Mouse (Mus musculus): ENCODE data around the gene Ubap2. TPM values are rescaled to one million over a fixed set of nuclear protein-coding genes. Genes with fewer than 3 reads are reported as not detected.

The Ubap2 gene
- polyA plus RNA-seq, 1 experiment from 2014 or later = 61.3 TPM

GRCm38 (mm10) chr4:41202135-41202534 is 72.8 kb downstream of the Ubap2 start:
- Histone ChIP-seq H3K9ac (replicated peaks; ENCODE audit: low read depth, low read length) (no peak overlapping the region), H3K27me3 (ENCODE audit: control insufficient read depth, insufficient read depth, low read length) (no peaks in the 10 kb centered on the region), H3K9me3 (ENCODE audit: control insufficient read depth, low read depth, low read length) (no peaks in the 10 kb centered on the region), H3K4me3 (ENCODE audit: low read depth, low read length) (no peak overlapping the region), H3K4me2 (replicated peaks; ENCODE audit: low read depth, low read length) (no peak overlapping the region), H3K27ac (ENCODE audit: low read length) (no peak overlapping the region), H3K36me3 (ENCODE audit: control insufficient read depth, insufficient read depth, low read length) (peaks cover 89% of the 10 kb centered on the region), H3K4me1 (ENCODE audit: control insufficient read depth, insufficient read depth, low read length) (no peaks in the 10 kb centered on the region)
- ATAC-seq (ENCODE audit: insufficient number of reproducible peaks, insufficient read depth, low FRiP score, low read depth) = no peak
- WGBS = 91% methylated on average over 8 of the region's 8 CpGs

- 59% methylated on average over 3 of the region's 3 CpGs for WGBS
- H3K36me3 ChIP-seq (ENCODE audit: control insufficient read depth, insufficient read depth, low read length) = peaks cover 84% of the 10 kb centered on the region
Measured at GRCm38 (mm10) chr4:41196861-41197610, 77.9 kb downstream of the Ubap2 start.

GRCm38 (mm10) chr4:41195328-41195727 is 79.6 kb downstream of the Ubap2 start:
- H3K9ac ChIP-seq (replicated peaks; ENCODE audit: low read depth, low read length) = no peak overlapping the region
- H3K4me3 ChIP-seq (ENCODE audit: low read depth, low read length) = no peak overlapping the region
- no peak overlapping the region for H3K4me2 ChIP-seq (replicated peaks; ENCODE audit: low read depth, low read length)
- no peaks in the 10 kb centered on the region for H3K27me3 ChIP-seq (ENCODE audit: control insufficient read depth, insufficient read depth, low read length)
- ATAC-seq (ENCODE audit: insufficient number of reproducible peaks, insufficient read depth, low FRiP score, low read depth) = no peak
- H3K36me3 ChIP-seq (ENCODE audit: control insufficient read depth, insufficient read depth, low read length) = peaks cover 82% of the 10 kb centered on the region
- H3K9me3 ChIP-seq (ENCODE audit: control insufficient read depth, low read depth, low read length) = no peaks in the 10 kb centered on the region
- H3K27ac ChIP-seq (ENCODE audit: low read length) = no peak overlapping the region
- WGBS = 88% methylated on average over 15 of the region's 15 CpGs
- H3K4me1 ChIP-seq (ENCODE audit: control insufficient read depth, insufficient read depth, low read length) = no peaks in the 10 kb centered on the region

More at GRCm38 (mm10) chr4:41196861-41197610, 77.9 kb downstream of the Ubap2 start:
- Histone ChIP-seq H3K4me1 (ENCODE audit: control insufficient read depth, insufficient read depth, low read length) (no peaks in the 10 kb centered on the region), H3K27ac (ENCODE audit: low read length) (peak overlapping the region; percentile 15; the same call in 1 of the 2 replicates), H3K4me2 (replicated peaks; ENCODE audit: low read depth, low read length) (no peak overlapping the region), H3K9ac (replicated peaks; ENCODE audit: low read depth, low read length) (no peak overlapping the region), H3K9me3 (ENCODE audit: control insufficient read depth, low read depth, low read length) (no peaks in the 10 kb centered on the region), H3K4me3 (ENCODE audit: low read depth, low read length) (no peak overlapping the region), H3K27me3 (ENCODE audit: control insufficient read depth, insufficient read depth, low read length) (no peaks in the 10 kb centered on the region)
- ATAC-seq (ENCODE audit: insufficient number of reproducible peaks, insufficient read depth, low FRiP score, low read depth) = no peak

- H3K9ac ChIP-seq (replicated peaks; ENCODE audit: low read depth, low read length) = no peak overlapping the region
- ATAC-seq (ENCODE audit: insufficient number of reproducible peaks, insufficient read depth, low FRiP score, low read depth) = no peak
- WGBS = 67% methylated on average over 14 of the region's 14 CpGs
- H3K36me3 ChIP-seq (ENCODE audit: control insufficient read depth, insufficient read depth, low read length) = peaks cover 69% of the 10 kb centered on the region
- no peak overlapping the region for H3K27ac ChIP-seq (ENCODE audit: low read length)
- H3K27me3 ChIP-seq (ENCODE audit: control insufficient read depth, insufficient read depth, low read length) = no peaks in the 10 kb centered on the region
- no peaks in the 10 kb centered on the region for H3K9me3 ChIP-seq (ENCODE audit: control insufficient read depth, low read depth, low read length)
- H3K4me2 ChIP-seq (replicated peaks; ENCODE audit: low read depth, low read length) = no peak overlapping the region
- no peaks in the 10 kb centered on the region for H3K4me1 ChIP-seq (ENCODE audit: control insufficient read depth, insufficient read depth, low read length)
- no peak overlapping the region for H3K4me3 ChIP-seq (ENCODE audit: low read depth, low read length)
Measured at GRCm38 (mm10) chr4:41192544-41193512, 82.1 kb downstream of the Ubap2 start.

DNA sequence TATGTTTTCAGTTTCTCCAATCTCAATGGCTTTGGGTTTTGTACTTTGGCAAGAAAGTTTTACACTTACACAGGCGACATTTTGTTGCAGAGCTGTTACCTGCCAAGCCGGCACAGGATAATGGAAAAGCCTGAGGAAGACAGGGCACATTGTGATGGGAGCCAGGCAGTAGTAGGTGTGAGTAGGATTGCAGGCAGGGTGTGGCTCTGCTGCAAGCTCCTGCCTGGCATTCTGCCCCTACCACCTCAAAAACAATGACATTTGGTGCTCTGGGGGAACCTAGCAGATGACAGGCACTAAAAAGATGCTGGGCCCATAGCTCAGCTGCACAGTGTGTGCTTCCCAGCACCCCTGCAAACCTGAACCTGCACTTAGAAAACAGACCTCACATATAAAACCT is 85.1 kb downstream of the Ubap2 start:
- Histone ChIP-seq H3K9ac (replicated peaks; ENCODE audit: low read depth, low read length) (no peak overlapping the region), H3K27me3 (ENCODE audit: control insufficient read depth, insufficient read depth, low read length) (no peaks in the 10 kb centered on the region), H3K4me2 (replicated peaks; ENCODE audit: low read depth, low read length) (no peak overlapping the region), H3K27ac (ENCODE audit: low read length) (no peak overlapping the region), H3K9me3 (ENCODE audit: control insufficient read depth, low read depth, low read length) (no peaks in the 10 kb centered on the region), H3K4me1 (ENCODE audit: control insufficient read depth, insufficient read depth, low read length) (no peaks in the 10 kb centered on the region), H3K36me3 (ENCODE audit: control insufficient read depth, insufficient read depth, low read length) (peaks cover 55% of the 10 kb centered on the region), H3K4me3 (ENCODE audit: low read depth, low read length) (no peak overlapping the region)
- ATAC-seq (ENCODE audit: insufficient number of reproducible peaks, insufficient read depth, low FRiP score, low read depth) = no peak
- 86% methylated on average over 2 of the region's 2 CpGs for WGBS

GRCm38 (mm10) chr4:41179825-41180725 is 94.9 kb downstream of the Ubap2 start:
- WGBS = 85% methylated on average over 15 of the region's 15 CpGs
- H3K4me1 ChIP-seq (ENCODE audit: control insufficient read depth, insufficient read depth, low read length) = no peaks in the 10 kb centered on the region
- H3K9me3 ChIP-seq (ENCODE audit: control insufficient read depth, low read depth, low read length) = no peaks in the 10 kb centered on the region
- no peak overlapping the region for H3K27ac ChIP-seq (ENCODE audit: low read length)
- no peaks in the 10 kb centered on the region for H3K27me3 ChIP-seq (ENCODE audit: control insufficient read depth, insufficient read depth, low read length)
- no peak overlapping the region for H3K9ac ChIP-seq (replicated peaks; ENCODE audit: low read depth, low read length)
- ATAC-seq (ENCODE audit: insufficient number of reproducible peaks, insufficient read depth, low FRiP score, low read depth) = 0 out of 2 replicates have a peak, but pooled peaks have one; percentile 10
- H3K4me3 ChIP-seq (ENCODE audit: low read depth, low read length) = no peak overlapping the region
- no peak overlapping the region for H3K4me2 ChIP-seq (replicated peaks; ENCODE audit: low read depth, low read length)
- peaks cover 38% of the 10 kb centered on the region for H3K36me3 ChIP-seq (ENCODE audit: control insufficient read depth, insufficient read depth, low read length)

GRCm38 (mm10) chr4:41174631-41175030 is 100.3 kb downstream of the Ubap2 start:
- H3K9ac ChIP-seq (replicated peaks; ENCODE audit: low read depth, low read length) = no peak overlapping the region
- WGBS = 79% methylated on average over 2 of the region's 2 CpGs
- no peaks in the 10 kb centered on the region for H3K9me3 ChIP-seq (ENCODE audit: control insufficient read depth, low read depth, low read length)
- H3K4me3 ChIP-seq (ENCODE audit: low read depth, low read length) = no peak overlapping the region
- no peaks in the 10 kb centered on the region for H3K27me3 ChIP-seq (ENCODE audit: control insufficient read depth, insufficient read depth, low read length)
- no peak for ATAC-seq (ENCODE audit: insufficient number of reproducible peaks, insufficient read depth, low FRiP score, low read depth)
- H3K27ac ChIP-seq (ENCODE audit: low read length) = no peak overlapping the region
- H3K4me1 ChIP-seq (ENCODE audit: control insufficient read depth, insufficient read depth, low read length) = no peaks in the 10 kb centered on the region
- peaks cover 29% of the 10 kb centered on the region for H3K36me3 ChIP-seq (ENCODE audit: control insufficient read depth, insufficient read depth, low read length)
- H3K4me2 ChIP-seq (replicated peaks; ENCODE audit: low read depth, low read length) = no peak overlapping the region

DNA sequence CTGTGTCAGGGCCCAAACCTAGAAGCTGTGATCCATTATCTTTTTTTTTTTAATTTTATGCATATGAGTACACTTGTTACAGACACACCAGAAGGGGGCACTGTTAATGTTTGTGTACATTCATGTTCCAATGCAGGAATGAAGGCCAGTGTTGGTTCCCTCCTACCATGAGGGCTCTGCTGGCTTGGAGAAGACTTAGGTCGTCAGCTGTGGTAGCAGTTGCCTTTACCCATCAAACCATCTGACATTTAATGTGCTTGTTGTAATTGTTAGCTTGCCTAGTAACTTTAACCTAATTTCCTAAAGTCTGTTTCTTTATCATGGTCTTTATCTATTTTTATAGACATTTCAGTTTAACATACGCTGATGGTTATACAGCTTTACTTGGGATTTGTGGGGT is 104.0 kb downstream of the Ubap2 start:
- Histone ChIP-seq H3K4me2 (replicated peaks; ENCODE audit: low read depth, low read length) (no peak overlapping the region), H3K36me3 (ENCODE audit: control insufficient read depth, insufficient read depth, low read length) (peaks cover 13% of the 10 kb centered on the region), H3K27ac (ENCODE audit: low read length) (no peak overlapping the region), H3K4me3 (ENCODE audit: low read depth, low read length) (no peak overlapping the region), H3K4me1 (ENCODE audit: control insufficient read depth, insufficient read depth, low read length) (no peaks in the 10 kb centered on the region), H3K27me3 (ENCODE audit: control insufficient read depth, insufficient read depth, low read length) (no peaks in the 10 kb centered on the region), H3K9me3 (ENCODE audit: control insufficient read depth, low read depth, low read length) (no peaks in the 10 kb centered on the region), H3K9ac (replicated peaks; ENCODE audit: low read depth, low read length) (no peak overlapping the region)
- no peak for ATAC-seq (ENCODE audit: insufficient number of reproducible peaks, insufficient read depth, low FRiP score, low read depth)
- WGBS = 81% methylated on average over 2 of the region's 2 CpGs

All from stomach, embryonic 14.5 days (tissue).